Mouse (Mus musculus): ENCODE data around the gene Gm7735.
"Not testable (repeated sequence)": the region's sequence is repeated elsewhere in the genome, so short reads cannot be mapped to it uniquely, and the experiment has no call there.

Gm7735 gene

DNA sequence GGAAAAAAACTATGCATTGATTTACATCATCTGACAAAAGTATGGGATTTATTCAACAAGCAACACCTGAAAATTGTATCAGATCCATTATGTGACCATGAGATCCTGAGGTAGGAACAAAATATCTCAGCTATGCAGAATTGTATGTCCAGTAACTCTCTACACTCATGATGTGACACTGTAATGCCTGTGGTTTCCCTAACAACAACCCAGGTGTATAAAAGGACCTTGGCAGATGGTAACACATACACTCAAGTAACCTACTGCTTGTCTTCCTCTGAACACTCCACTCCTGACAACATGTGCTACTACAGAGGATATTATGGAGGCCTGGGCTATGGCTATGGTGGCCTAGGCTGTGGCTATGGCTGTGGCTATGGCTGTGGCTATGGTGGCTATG, at the start of gene Gm7735:
Gm7735 (plus strand) TSS at position 301 of the 400 bp plus-strand sequence.
- not testable (repeated sequence) for DNase-seq (ENCODE audit: low spot score)

DNA sequence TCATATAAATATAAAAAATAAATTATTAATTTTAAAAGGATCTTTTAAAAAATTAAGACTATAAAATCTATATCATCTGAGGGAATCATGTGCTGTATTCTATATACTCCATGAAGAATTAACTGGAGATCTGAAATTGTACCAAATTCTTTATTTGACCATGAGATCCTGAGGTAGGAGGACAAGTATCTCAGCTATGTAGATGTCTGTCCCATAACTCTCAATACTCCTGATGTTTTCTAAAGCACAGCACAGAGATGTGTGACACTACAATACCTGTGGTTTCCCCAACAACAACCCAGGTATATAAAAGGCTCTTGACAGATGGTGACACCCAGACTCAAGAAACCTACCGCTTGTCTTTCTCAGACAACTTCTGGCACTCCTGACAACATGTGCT, 28.7 kb upstream of the Gm7735 start, which contains the start of gene Gm6358:
Gm6358 (plus strand) TSS at position 301 of the 400 bp plus-strand sequence.
- no peak for DNase-seq (ENCODE audit: low spot score)

DNA sequence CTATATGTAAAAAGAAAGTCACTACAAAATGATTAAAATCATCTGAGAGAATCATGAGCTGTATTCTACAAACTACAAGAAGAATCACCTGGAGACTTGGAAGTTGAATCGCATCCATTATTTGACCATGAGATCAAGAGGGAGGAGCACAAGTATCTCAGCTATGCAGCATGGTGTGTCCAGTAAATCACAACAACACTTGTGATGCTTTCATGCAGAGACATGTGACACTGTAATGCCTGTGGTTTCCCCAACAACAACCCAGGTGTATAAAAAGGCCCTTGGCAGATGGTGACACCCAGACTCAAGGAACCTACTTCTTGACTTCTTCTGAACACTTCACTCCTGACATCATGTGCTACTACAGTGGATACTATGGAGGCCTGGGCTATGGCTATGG, 18.5 kb upstream of the Gm7735 start, which contains the start of gene Gm10061:
Gm10061 (plus strand) TSS at position 301 of the 400 bp plus-strand sequence.
- no peak for DNase-seq (ENCODE audit: low spot score)

GRCm38 (mm10) chr16:89157652-89158051, 11.6 kb upstream of the Gm7735 start, which contains the start of gene Gm9789:
TSS of gene Gm9789 (plus strand) at chr16:89157952.
- no peak for DNase-seq (ENCODE audit: low spot score)

DNA sequence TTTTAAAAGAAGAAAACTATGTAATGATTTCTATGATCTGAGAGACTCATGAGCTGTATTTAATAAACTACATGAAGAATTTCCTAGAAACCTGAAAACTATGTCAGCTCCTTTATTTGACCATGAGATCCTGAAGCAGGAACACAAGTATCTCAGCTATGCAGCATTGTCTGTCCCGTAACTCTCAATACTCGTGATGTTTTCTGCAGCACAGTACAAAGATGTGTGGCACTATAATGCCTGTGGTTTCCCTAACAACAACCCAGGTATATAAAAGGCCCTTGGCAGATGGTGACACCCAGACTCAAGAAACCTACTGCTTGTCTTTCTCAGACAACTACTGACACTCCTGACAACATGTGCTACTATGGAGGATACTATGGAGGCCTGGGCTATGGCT, 5.1 kb downstream of the Gm7735 start, which contains the start of gene 1110057P08Rik:
1110057P08Rik (plus strand) TSS at position 301 of the 400 bp plus-strand sequence.
- DNase-seq (ENCODE audit: low spot score) = no peak

- no peak for DNase-seq (ENCODE audit: low spot score)
These were observed 19.3 kb downstream of the Gm7735 start for GRCm38 (mm10) chr16:89188621-89189020.

DNA sequence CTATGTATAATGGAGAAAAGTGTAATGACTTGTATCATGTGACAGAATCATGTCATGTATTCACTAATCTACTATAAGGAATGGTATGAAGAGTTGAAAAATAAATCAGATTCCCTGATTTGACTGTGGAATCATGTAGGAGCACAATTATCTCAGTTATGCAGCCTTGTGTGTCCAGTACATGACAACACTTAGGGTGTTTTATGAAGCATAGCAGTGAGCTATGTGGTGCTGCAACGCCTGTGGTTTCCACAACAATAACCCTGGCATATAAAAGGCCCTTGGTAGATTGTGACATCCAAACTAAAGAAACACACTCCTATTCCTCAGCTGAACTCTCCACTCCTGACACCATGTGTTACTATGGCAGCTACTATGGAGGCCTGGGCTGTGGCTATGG, 36.3 kb downstream of the Gm7735 start, which contains the start of gene Krtap20-2:
Krtap20-2 (plus strand) TSS at position 301 of the 400 bp plus-strand sequence.
- DNase-seq (ENCODE audit: low spot score) = no peak

Data from ovary, postnatal 10 days (tissue).